Mouse (Mus musculus): Measurements from ENCODE around the gene Edf1. TPM values are rescaled to one million over a fixed set of nuclear protein-coding genes. Genes with fewer than 3 reads are reported as not detected.

Gene Edf1
- polyA plus RNA-seq, 1 experiment from 2014 or later = 436 TPM

GRCm38 (mm10) chr2:25577951-25578795, 20.5 kb downstream of the Edf1 start:
- no peaks in the 10 kb centered on the region for H3K9me3 ChIP-seq (ENCODE audit: control insufficient read depth, low read length)
- no peak overlapping the region for H3K27ac ChIP-seq (ENCODE audit: low read depth, low read length)
- DNase-seq (ENCODE audit: low spot score) (peak; percentile 65), ATAC-seq (ENCODE audit: low FRiP score) (no peak)
- peaks cover 56% of the 10 kb centered on the region for H3K27me3 ChIP-seq (ENCODE audit: control insufficient read depth, insufficient read depth, low read length)
- H3K4me2 ChIP-seq (replicated peaks; ENCODE audit: low read depth, low read length) = peak overlapping the region; percentile 40
- peak overlapping the region; percentile 30 for H3K4me3 ChIP-seq (ENCODE audit: low read depth, low read length)
- peaks cover 24% of the 10 kb centered on the region for H3K4me1 ChIP-seq (replicated peaks; ENCODE audit: control insufficient read depth, insufficient read depth, low read length)
- no peaks in the 10 kb centered on the region for H3K36me3 ChIP-seq (ENCODE audit: control insufficient read depth, insufficient read depth, low read length)
- 7% methylated on average over 75 of the region's 75 CpGs for WGBS
- H3K9ac ChIP-seq (ENCODE audit: low read depth, low read length) = peak overlapping the region; percentile 31; the same call in 1 of the 2 replicates

GRCm38 (mm10) chr2:25578796-25579736, 21.4 kb downstream of the Edf1 start:
- DNase-seq (ENCODE audit: low spot score) = peak; percentile 53
- WGBS = 6% methylated on average over 76 of the region's 77 CpGs
- H3K27me3 ChIP-seq (ENCODE audit: control insufficient read depth, insufficient read depth, low read length) = peaks cover 56% of the 10 kb centered on the region
- ATAC-seq (ENCODE audit: low FRiP score) = no peak
- H3K4me3 ChIP-seq (ENCODE audit: low read depth, low read length) = peak overlapping the region; percentile 30; the same call in 1 of the 2 replicates
- no peaks in the 10 kb centered on the region for H3K36me3 ChIP-seq (ENCODE audit: control insufficient read depth, insufficient read depth, low read length)
- H3K4me1 ChIP-seq (replicated peaks; ENCODE audit: control insufficient read depth, insufficient read depth, low read length) = peaks cover 17% of the 10 kb centered on the region
- H3K4me2 ChIP-seq (replicated peaks; ENCODE audit: low read depth, low read length) = peak overlapping the region; percentile 21
- H3K9me3 ChIP-seq (ENCODE audit: control insufficient read depth, low read length) = no peaks in the 10 kb centered on the region
- H3K9ac ChIP-seq (ENCODE audit: low read depth, low read length) = no peak overlapping the region
- no peak overlapping the region for H3K27ac ChIP-seq (ENCODE audit: low read depth, low read length)

GRCm38 (mm10) chr2:25579737-25580460, 22.3 kb downstream of the Edf1 start:
- Histone ChIP-seq H3K4me3 (ENCODE audit: low read depth, low read length) (peak overlapping the region; percentile 8; the same call in 1 of the 2 replicates), H3K9ac (ENCODE audit: low read depth, low read length) (no peak overlapping the region), H3K4me1 (replicated peaks; ENCODE audit: control insufficient read depth, insufficient read depth, low read length) (peaks cover 17% of the 10 kb centered on the region), H3K27ac (ENCODE audit: low read depth, low read length) (no peak overlapping the region), H3K4me2 (replicated peaks; ENCODE audit: low read depth, low read length) (peak overlapping the region; percentile 21; the same call in 1 of the 2 replicates), H3K27me3 (ENCODE audit: control insufficient read depth, insufficient read depth, low read length) (peaks cover 56% of the 10 kb centered on the region), H3K9me3 (ENCODE audit: control insufficient read depth, low read length) (no peaks in the 10 kb centered on the region), H3K36me3 (ENCODE audit: control insufficient read depth, insufficient read depth, low read length) (no peaks in the 10 kb centered on the region)
- ATAC-seq (ENCODE audit: low FRiP score) = no peak
- 10% methylated on average over 23 of the region's 27 CpGs for WGBS
- DNase-seq (ENCODE audit: low spot score) = peak; percentile 57

- no peaks in the 10 kb centered on the region for H3K9me3 ChIP-seq (ENCODE audit: control insufficient read depth, low read length)
- no peak overlapping the region for H3K4me3 ChIP-seq (ENCODE audit: low read depth, low read length)
- DNase-seq (ENCODE audit: low spot score) = peak; percentile 10
- no peak for ATAC-seq (ENCODE audit: low FRiP score)
- no peak overlapping the region for H3K27ac ChIP-seq (ENCODE audit: low read depth, low read length)
- no peaks in the 10 kb centered on the region for H3K36me3 ChIP-seq (ENCODE audit: control insufficient read depth, insufficient read depth, low read length)
- H3K4me2 ChIP-seq (replicated peaks; ENCODE audit: low read depth, low read length) = no peak overlapping the region
- peaks cover 16% of the 10 kb centered on the region for H3K4me1 ChIP-seq (replicated peaks; ENCODE audit: control insufficient read depth, insufficient read depth, low read length)
- H3K9ac ChIP-seq (ENCODE audit: low read depth, low read length) = no peak overlapping the region
- WGBS = 48% methylated on average over 6 of the region's 6 CpGs
- H3K27me3 ChIP-seq (ENCODE audit: control insufficient read depth, insufficient read depth, low read length) = peaks cover 55% of the 10 kb centered on the region
These were observed 23.0 kb downstream of the Edf1 start for GRCm38 (mm10) chr2:25580621-25581101.

GRCm38 (mm10) chr2:25581294-25581864, 23.7 kb downstream of the Edf1 start, which contains the start of gene Ajm1:
Gene Ajm1 (minus strand): TSS chr2:25581757.
- peaks cover 48% of the 10 kb centered on the region for H3K27me3 ChIP-seq (ENCODE audit: control insufficient read depth, insufficient read depth, low read length)
- WGBS = 7% methylated on average over 19 of the region's 19 CpGs

GRCm38 (mm10) chr2:25581901-25582301, 24.3 kb downstream of the Edf1 start:
- Histone ChIP-seq H3K4me2 (replicated peaks; ENCODE audit: low read depth, low read length) (no peak overlapping the region), H3K4me3 (ENCODE audit: low read depth, low read length) (no peak overlapping the region; the same call in 1 of the 2 replicates), H3K27ac (ENCODE audit: low read depth, low read length) (no peak overlapping the region), H3K9me3 (ENCODE audit: control insufficient read depth, low read length) (no peaks in the 10 kb centered on the region), H3K9ac (ENCODE audit: low read depth, low read length) (no peak overlapping the region), H3K4me1 (replicated peaks; ENCODE audit: control insufficient read depth, insufficient read depth, low read length) (peaks cover 15% of the 10 kb centered on the region), H3K36me3 (ENCODE audit: control insufficient read depth, insufficient read depth, low read length) (no peaks in the 10 kb centered on the region), H3K27me3 (ENCODE audit: control insufficient read depth, insufficient read depth, low read length) (peaks cover 43% of the 10 kb centered on the region)
- DNase-seq (ENCODE audit: low spot score) = peak; percentile 12
- peak; percentile 9; the same call in 1 of the 2 replicates for ATAC-seq (ENCODE audit: low FRiP score)
- WGBS = 44% methylated on average over 6 of the region's 6 CpGs

More at GRCm38 (mm10) chr2:25581294-25581864, 23.7 kb downstream of the Edf1 start, which contains the start of gene Ajm1:
- Histone ChIP-seq H3K4me3 (ENCODE audit: low read depth, low read length) (peak within 1 kb of the TSS; percentile 19), H3K36me3 (ENCODE audit: control insufficient read depth, insufficient read depth, low read length) (no peaks in the 10 kb centered on the region), H3K4me1 (replicated peaks; ENCODE audit: control insufficient read depth, insufficient read depth, low read length) (peaks cover 15% of the 10 kb centered on the region), H3K27ac (ENCODE audit: low read depth, low read length) (no peak within 1 kb of the TSS), H3K9me3 (ENCODE audit: control insufficient read depth, low read length) (no peaks in the 10 kb centered on the region), H3K4me2 (replicated peaks; ENCODE audit: low read depth, low read length) (peak within 1 kb of the TSS; percentile 33), H3K9ac (ENCODE audit: low read depth, low read length) (0 out of 2 replicates have a peak within 1 kb of the TSS, but pooled peaks have one; percentile 3)
- ATAC-seq (ENCODE audit: low FRiP score) (peak; percentile 58), DNase-seq (ENCODE audit: low spot score) (peak; percentile 83)

GRCm38 (mm10) chr2:25582466-25583119, 24.9 kb downstream of the Edf1 start:
- peaks cover 36% of the 10 kb centered on the region for H3K27me3 ChIP-seq (ENCODE audit: control insufficient read depth, insufficient read depth, low read length)
- DNase-seq (ENCODE audit: low spot score) = no peak
- H3K4me2 ChIP-seq (replicated peaks; ENCODE audit: low read depth, low read length) = no peak overlapping the region
- no peak overlapping the region for H3K4me3 ChIP-seq (ENCODE audit: low read depth, low read length)
- WGBS = 59% methylated on average over 12 of the region's 12 CpGs
- no peaks in the 10 kb centered on the region for H3K36me3 ChIP-seq (ENCODE audit: control insufficient read depth, insufficient read depth, low read length)
- no peak overlapping the region for H3K27ac ChIP-seq (ENCODE audit: low read depth, low read length)
- H3K9me3 ChIP-seq (ENCODE audit: control insufficient read depth, low read length) = no peaks in the 10 kb centered on the region
- ATAC-seq (ENCODE audit: low FRiP score) = no peak
- no peak overlapping the region for H3K9ac ChIP-seq (ENCODE audit: low read depth, low read length)
- H3K4me1 ChIP-seq (replicated peaks; ENCODE audit: control insufficient read depth, insufficient read depth, low read length) = peaks cover 10% of the 10 kb centered on the region

Data from hindbrain, embryonic 11.5 days (tissue).